Mouse (Mus musculus) heart, postnatal 0 days (tissue): ENCODE data around the gene Ankrd33.

Experiments used
- CTCF ChIP-seq: IDR thresholded peaks from 2 replicates; pipeline ENCODE4 v1.5.1; 2016; ENCODE audit warnings: antibody characterized with exemption, control low read depth, low read depth
- EP300 ChIP-seq: IDR thresholded peaks from 2 replicates; pipeline ENCODE4 v1.6.1; 2016; ENCODE audit warnings: antibody characterized with exemption, low read depth

DNA sequence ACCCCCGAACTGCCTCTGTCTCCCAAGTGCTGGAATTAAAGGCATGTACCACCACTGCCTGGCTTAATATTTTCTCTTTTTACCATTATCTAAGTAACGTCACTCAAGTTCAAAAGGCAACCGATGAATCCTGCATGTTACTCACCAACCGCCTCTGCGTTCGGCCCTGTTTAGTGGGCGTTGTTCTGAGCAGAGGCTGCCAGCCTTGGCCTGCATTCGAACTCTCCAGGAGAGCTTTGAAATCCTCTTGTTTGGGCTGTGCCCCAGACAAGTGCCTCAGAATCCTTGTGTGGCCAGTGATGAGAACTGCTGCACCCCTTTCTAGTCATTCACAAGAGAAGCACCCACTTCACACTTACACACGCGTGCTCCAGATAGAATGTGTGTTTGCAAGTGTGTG lies 9.5 kb upstream of the Ankrd33 start:
- TF ChIP-seq CTCF, result no peak
- no peak for TF ChIP-seq EP300
